Mouse (Mus musculus): ENCODE measurements around the gene Ckm. TPM values are rescaled to one million over a fixed set of nuclear protein-coding genes. Genes with fewer than 3 reads are reported as not detected.

The Ckm gene
- polyA plus RNA-seq, 1 experiment from 2014 or later = 378 TPM

GRCm38 (mm10) chr7:19361720-19362119, 42.9 kb upstream of the Ckm start:
- H3K4me3 ChIP-seq (replicated peaks; ENCODE audit: low read length) = peak overlapping the region; percentile 73
- peak; percentile 12; the same call in 1 of the 2 replicates for ATAC-seq (ENCODE audit: insufficient read depth, low FRiP score)
- H3K4me2 ChIP-seq (ENCODE audit: low read depth, low read length) = peak overlapping the region; percentile 87
- H3K9me3 ChIP-seq (replicated peaks; ENCODE audit: control insufficient read depth, low read length) = no peaks in the 10 kb centered on the region
- peak overlapping the region; percentile 81 for H3K9ac ChIP-seq (ENCODE audit: low read length)
- H3K27me3 ChIP-seq (ENCODE audit: control insufficient read depth, insufficient read depth, low read length) = no peaks in the 10 kb centered on the region
- H3K36me3 ChIP-seq (ENCODE audit: control insufficient read depth, insufficient read depth, low read length) = no peaks in the 10 kb centered on the region
- H3K27ac ChIP-seq (ENCODE audit: low read length) = peak overlapping the region; percentile 82
- WGBS = 11% methylated on average over 16 of the region's 16 CpGs
- peaks cover 36% of the 10 kb centered on the region for H3K4me1 ChIP-seq (ENCODE audit: control insufficient read depth, insufficient read depth, low read length)

DNA sequence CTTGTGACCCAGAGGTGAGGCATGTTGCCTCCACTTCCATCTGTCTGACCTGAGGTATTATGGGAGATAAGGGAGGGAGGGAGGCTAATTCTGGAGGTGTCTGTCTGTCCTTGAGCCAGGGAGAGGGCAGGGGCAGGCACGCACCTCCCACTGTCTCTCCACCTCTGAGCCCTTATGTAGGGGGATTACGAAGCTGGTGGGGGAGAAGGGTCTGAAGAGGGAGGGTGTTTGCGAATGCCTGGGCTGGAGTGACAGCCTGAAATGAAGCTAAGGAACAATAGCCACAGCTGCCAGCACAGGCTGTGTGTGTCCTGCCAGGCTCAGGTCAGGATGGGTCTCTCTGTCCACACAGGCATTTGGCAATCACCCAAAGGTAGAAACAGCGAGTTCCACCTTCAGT, 42.3 kb upstream of the Ckm start:
- H3K9me3 ChIP-seq (replicated peaks; ENCODE audit: control insufficient read depth, low read length) = no peaks in the 10 kb centered on the region
- H3K4me3 ChIP-seq (replicated peaks; ENCODE audit: low read length) = peak overlapping the region; percentile 73
- WGBS = 43% methylated on average over 4 of the region's 4 CpGs
- H3K36me3 ChIP-seq (ENCODE audit: control insufficient read depth, insufficient read depth, low read length) = no peaks in the 10 kb centered on the region
- no peak for ATAC-seq (ENCODE audit: insufficient read depth, low FRiP score)
- no peaks in the 10 kb centered on the region for H3K27me3 ChIP-seq (ENCODE audit: control insufficient read depth, insufficient read depth, low read length)
- peak overlapping the region; percentile 81 for H3K9ac ChIP-seq (ENCODE audit: low read length)
- peaks cover 36% of the 10 kb centered on the region for H3K4me1 ChIP-seq (ENCODE audit: control insufficient read depth, insufficient read depth, low read length)
- H3K27ac ChIP-seq (ENCODE audit: low read length) = peak overlapping the region; percentile 82
- peak overlapping the region; percentile 87 for H3K4me2 ChIP-seq (ENCODE audit: low read depth, low read length)

- H3K27ac ChIP-seq (ENCODE audit: low read length) = peak overlapping the region; percentile 82
- H3K4me3 ChIP-seq (replicated peaks; ENCODE audit: low read length) = no peak overlapping the region; the same call in 1 of the 2 replicates
- peaks cover 21% of the 10 kb centered on the region for H3K4me1 ChIP-seq (ENCODE audit: control insufficient read depth, insufficient read depth, low read length)
- peak overlapping the region; percentile 87; the same call in 1 of the 2 replicates for H3K4me2 ChIP-seq (ENCODE audit: low read depth, low read length)
- H3K27me3 ChIP-seq (ENCODE audit: control insufficient read depth, insufficient read depth, low read length) = no peaks in the 10 kb centered on the region
- ATAC-seq (ENCODE audit: insufficient read depth, low FRiP score) = peak; percentile 41; the same call in 1 of the 2 replicates
- H3K9ac ChIP-seq (ENCODE audit: low read length) = peak overlapping the region; percentile 13; the same call in 1 of the 2 replicates
- H3K9me3 ChIP-seq (replicated peaks; ENCODE audit: control insufficient read depth, low read length) = no peaks in the 10 kb centered on the region
- WGBS = 4% methylated on average over 18 of the region's 18 CpGs
- H3K36me3 ChIP-seq (ENCODE audit: control insufficient read depth, insufficient read depth, low read length) = no peaks in the 10 kb centered on the region
These were observed 40.7 kb upstream of the Ckm start for GRCm38 (mm10) chr7:19363881-19364280.

- no peak overlapping the region for H3K4me2 ChIP-seq (ENCODE audit: low read depth, low read length)
- H3K9ac ChIP-seq (ENCODE audit: low read length) = no peak overlapping the region
- H3K4me1 ChIP-seq (ENCODE audit: control insufficient read depth, insufficient read depth, low read length) = peaks cover 24% of the 10 kb centered on the region
- H3K27ac ChIP-seq (ENCODE audit: low read length) = peak overlapping the region; percentile 72
- H3K27me3 ChIP-seq (ENCODE audit: control insufficient read depth, insufficient read depth, low read length) = no peaks in the 10 kb centered on the region
- H3K9me3 ChIP-seq (replicated peaks; ENCODE audit: control insufficient read depth, low read length) = no peaks in the 10 kb centered on the region
- ATAC-seq (ENCODE audit: insufficient read depth, low FRiP score) = no peak
- WGBS = 62% methylated on average over 4 of the region's 4 CpGs
- no peak overlapping the region for H3K4me3 ChIP-seq (replicated peaks; ENCODE audit: low read length)
- H3K36me3 ChIP-seq (ENCODE audit: control insufficient read depth, insufficient read depth, low read length) = no peaks in the 10 kb centered on the region
These were observed 39.2 kb upstream of the Ckm start for GRCm38 (mm10) chr7:19365376-19365775.

DNA sequence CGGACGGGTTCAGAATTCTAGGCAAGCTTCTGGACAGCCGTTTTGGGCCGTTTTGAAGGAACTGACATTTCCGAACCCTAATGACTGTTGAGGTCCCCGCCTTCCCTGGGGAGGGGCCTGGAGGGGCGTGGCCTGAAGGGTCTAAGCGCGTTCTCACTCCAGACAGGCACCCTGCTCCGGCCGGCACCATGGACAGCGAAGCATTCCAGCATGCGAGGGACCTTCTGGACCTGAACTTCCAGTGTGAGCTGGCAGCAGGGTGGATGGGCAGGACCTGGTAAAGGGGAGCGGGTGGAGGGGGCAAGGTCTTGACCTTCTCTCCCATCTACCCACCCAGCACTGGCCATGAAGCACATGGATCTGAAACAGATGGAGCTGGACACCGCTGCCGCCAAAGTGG, 36.2 kb upstream of the Ckm start:
- ATAC-seq (ENCODE audit: insufficient read depth, low FRiP score) = no peak; the same call in 1 of the 2 replicates
- 15% methylated on average over 16 of the region's 16 CpGs for WGBS
- Histone ChIP-seq H3K9ac (ENCODE audit: low read length) (no peak overlapping the region), H3K4me3 (replicated peaks; ENCODE audit: low read length) (no peak overlapping the region), H3K4me2 (ENCODE audit: low read depth, low read length) (no peak overlapping the region), H3K4me1 (ENCODE audit: control insufficient read depth, insufficient read depth, low read length) (peaks cover 12% of the 10 kb centered on the region; the same call in 1 of the 2 replicates), H3K36me3 (ENCODE audit: control insufficient read depth, insufficient read depth, low read length) (no peaks in the 10 kb centered on the region), H3K27me3 (ENCODE audit: control insufficient read depth, insufficient read depth, low read length) (no peaks in the 10 kb centered on the region), H3K27ac (ENCODE audit: low read length) (no peak overlapping the region), H3K9me3 (replicated peaks; ENCODE audit: control insufficient read depth, low read length) (no peaks in the 10 kb centered on the region)

- Histone ChIP-seq H3K36me3 (ENCODE audit: control insufficient read depth, insufficient read depth, low read length) (0 out of 2 replicates have a peak, but pooled peaks cover 6% of the 10 kb centered on the region), H3K27ac (ENCODE audit: low read length) (no peak overlapping the region), H3K9me3 (replicated peaks; ENCODE audit: control insufficient read depth, low read length) (no peaks in the 10 kb centered on the region), H3K4me2 (ENCODE audit: low read depth, low read length) (peak overlapping the region; percentile 60), H3K9ac (ENCODE audit: low read length) (peak overlapping the region; percentile 72), H3K27me3 (ENCODE audit: control insufficient read depth, insufficient read depth, low read length) (no peaks in the 10 kb centered on the region), H3K4me1 (ENCODE audit: control insufficient read depth, insufficient read depth, low read length) (peaks cover 4% of the 10 kb centered on the region; the same call in 1 of the 2 replicates), H3K4me3 (replicated peaks; ENCODE audit: low read length) (peak overlapping the region; percentile 44)
- peak; percentile 74 for ATAC-seq (ENCODE audit: insufficient read depth, low FRiP score)
- 12% methylated on average over 46 of the region's 46 CpGs for WGBS
These were observed 34.7 kb upstream of the Ckm start for GRCm38 (mm10) chr7:19369823-19370425.

DNA sequence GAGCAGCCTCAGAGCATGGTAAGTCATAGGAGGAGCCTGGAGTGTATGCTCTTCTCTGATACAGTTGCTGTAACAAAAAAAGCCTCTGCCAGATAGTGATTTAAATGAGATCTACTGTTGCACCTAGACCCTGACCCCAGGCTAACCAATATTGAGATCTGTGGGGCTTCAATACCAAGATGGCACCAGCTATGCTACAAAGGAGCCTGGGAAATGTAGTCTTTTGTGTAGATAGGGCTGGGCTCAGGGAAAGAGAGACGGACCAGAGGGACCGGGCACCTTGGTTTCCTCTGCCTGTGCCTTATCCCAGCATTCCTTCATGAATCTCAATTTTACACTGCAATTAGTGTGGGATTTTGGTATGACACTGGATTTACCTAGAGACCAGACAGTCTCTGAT, 31.2 kb upstream of the Ckm start:
- no peaks in the 10 kb centered on the region for H3K9me3 ChIP-seq (replicated peaks; ENCODE audit: control insufficient read depth, low read length)
- peaks cover 4% of the 10 kb centered on the region; the same call in 1 of the 2 replicates for H3K4me1 ChIP-seq (ENCODE audit: control insufficient read depth, insufficient read depth, low read length)
- H3K4me2 ChIP-seq (ENCODE audit: low read depth, low read length) = no peak overlapping the region
- 87% methylated on average over 2 of the region's 2 CpGs for WGBS
- no peaks in the 10 kb centered on the region for H3K27me3 ChIP-seq (ENCODE audit: control insufficient read depth, insufficient read depth, low read length)
- H3K9ac ChIP-seq (ENCODE audit: low read length) = no peak overlapping the region
- H3K36me3 ChIP-seq (ENCODE audit: control insufficient read depth, insufficient read depth, low read length) = 0 out of 2 replicates have a peak, but pooled peaks cover 6% of the 10 kb centered on the region
- H3K27ac ChIP-seq (ENCODE audit: low read length) = no peak overlapping the region
- H3K4me3 ChIP-seq (replicated peaks; ENCODE audit: low read length) = no peak overlapping the region
- ATAC-seq (ENCODE audit: insufficient read depth, low FRiP score) = no peak

DNA sequence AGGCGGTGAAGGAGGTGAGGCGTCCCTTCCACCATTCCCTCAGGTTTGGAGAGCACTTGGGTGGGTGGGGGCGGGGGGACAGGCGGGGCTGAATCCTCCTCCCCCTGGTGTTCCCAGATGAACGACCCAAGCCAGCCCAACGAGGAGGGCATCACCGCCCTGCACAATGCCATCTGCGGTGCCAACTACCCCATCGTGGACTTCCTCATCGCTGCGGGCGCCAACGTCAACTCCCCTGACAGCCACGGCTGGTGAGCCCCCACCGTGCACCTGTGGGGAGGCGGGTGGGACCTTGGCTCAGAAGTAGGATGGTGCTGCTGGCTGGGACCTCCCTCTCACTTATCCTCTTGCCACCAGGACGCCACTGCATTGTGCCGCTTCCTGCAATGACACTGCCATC, 29.2 kb upstream of the Ckm start:
- Histone ChIP-seq H3K9me3 (replicated peaks; ENCODE audit: control insufficient read depth, low read length) (no peaks in the 10 kb centered on the region), H3K4me3 (replicated peaks; ENCODE audit: low read length) (no peak overlapping the region)
- no peak for ATAC-seq (ENCODE audit: insufficient read depth, low FRiP score)

GRCm38 (mm10) chr7:19376019-19376418, 28.6 kb upstream of the Ckm start:
- 0 out of 2 replicates have a peak, but pooled peaks cover 6% of the 10 kb centered on the region for H3K36me3 ChIP-seq (ENCODE audit: control insufficient read depth, insufficient read depth, low read length)

More for the DNA sequence above, 29.2 kb upstream of the Ckm start:
- WGBS = 77% methylated on average over 18 of the region's 18 CpGs
- Histone ChIP-seq H3K9ac (ENCODE audit: low read length) (no peak overlapping the region), H3K36me3 (ENCODE audit: control insufficient read depth, insufficient read depth, low read length) (0 out of 2 replicates have a peak, but pooled peaks cover 6% of the 10 kb centered on the region), H3K27me3 (ENCODE audit: control insufficient read depth, insufficient read depth, low read length) (no peaks in the 10 kb centered on the region), H3K27ac (ENCODE audit: low read length) (no peak overlapping the region), H3K4me1 (ENCODE audit: control insufficient read depth, insufficient read depth, low read length) (no peaks in the 10 kb centered on the region), H3K4me2 (ENCODE audit: low read depth, low read length) (no peak overlapping the region)

More at GRCm38 (mm10) chr7:19376019-19376418, 28.6 kb upstream of the Ckm start:
- Histone ChIP-seq H3K9me3 (replicated peaks; ENCODE audit: control insufficient read depth, low read length) (no peaks in the 10 kb centered on the region), H3K4me3 (replicated peaks; ENCODE audit: low read length) (no peak overlapping the region), H3K27ac (ENCODE audit: low read length) (no peak overlapping the region), H3K4me1 (ENCODE audit: control insufficient read depth, insufficient read depth, low read length) (no peaks in the 10 kb centered on the region), H3K27me3 (ENCODE audit: control insufficient read depth, insufficient read depth, low read length) (no peaks in the 10 kb centered on the region), H3K9ac (ENCODE audit: low read length) (no peak overlapping the region), H3K4me2 (ENCODE audit: low read depth, low read length) (no peak overlapping the region)
- WGBS = 81% methylated on average over 4 of the region's 4 CpGs
- no peak for ATAC-seq (ENCODE audit: insufficient read depth, low FRiP score)
